Mouse (Mus musculus) layer of hippocampus, adult 9-11 months (tissue): ENCODE measurements around the gene Prkcb.
A peak's percentile ranks its signal among the peaks of the same experiment; 100 is the strongest.

Source experiments
- DNase-seq: peaks from one replicate; pipeline ENCODE4 v3.0.0; 2022

The Prkcb gene

GRCm38 (mm10) chr7:122327942-122328341, 39.4 kb downstream of the Prkcb start:
- no peak for DNase-seq

DNA sequence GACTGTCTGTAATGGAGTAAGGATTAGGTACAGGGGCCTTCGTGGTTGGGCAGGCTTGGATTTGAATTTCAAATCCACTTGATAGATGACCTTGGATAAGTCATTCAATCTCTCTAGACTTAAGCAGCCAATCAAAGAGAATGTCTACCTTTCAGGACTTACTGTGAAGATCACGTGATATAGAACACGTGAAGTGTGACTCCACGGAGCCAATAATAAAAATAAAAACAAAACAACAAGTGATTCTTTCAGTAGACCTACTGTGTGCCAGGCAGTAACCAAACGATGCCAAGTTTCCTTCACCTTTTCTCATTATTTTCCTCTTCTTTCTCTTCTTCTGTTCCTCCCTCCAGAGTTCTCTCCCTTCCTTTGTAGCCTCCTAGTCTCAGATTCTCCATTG, 39.9 kb downstream of the Prkcb start:
- no peak for DNase-seq

DNA sequence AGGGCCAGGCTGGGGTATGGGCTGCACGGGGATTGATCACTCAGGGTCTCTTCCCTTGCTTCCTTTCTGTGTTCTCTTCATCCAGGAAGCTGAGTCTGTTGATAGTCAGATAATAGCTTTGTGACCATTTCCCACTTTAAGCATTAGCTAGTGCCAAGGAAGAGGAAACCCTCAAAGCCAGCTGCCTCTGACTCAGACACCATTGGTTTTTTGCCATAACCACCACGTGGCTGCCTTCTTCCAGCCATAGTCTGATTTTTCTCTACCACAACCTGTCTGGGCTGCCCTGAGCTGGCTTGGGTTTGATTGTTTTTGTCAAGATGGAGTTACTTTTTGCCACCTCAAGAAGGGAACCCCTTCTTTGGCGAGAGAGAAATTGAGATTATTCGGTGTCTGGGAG, 41.0 kb downstream of the Prkcb start:
- DNase-seq, result peak; percentile 66

- DNase-seq, result no peak
Observed at GRCm38 (mm10) chr7:122333686-122334085, 45.1 kb downstream of the Prkcb start.

GRCm38 (mm10) chr7:122337302-122337701, 48.8 kb downstream of the Prkcb start:
- no peak for DNase-seq

DNA sequence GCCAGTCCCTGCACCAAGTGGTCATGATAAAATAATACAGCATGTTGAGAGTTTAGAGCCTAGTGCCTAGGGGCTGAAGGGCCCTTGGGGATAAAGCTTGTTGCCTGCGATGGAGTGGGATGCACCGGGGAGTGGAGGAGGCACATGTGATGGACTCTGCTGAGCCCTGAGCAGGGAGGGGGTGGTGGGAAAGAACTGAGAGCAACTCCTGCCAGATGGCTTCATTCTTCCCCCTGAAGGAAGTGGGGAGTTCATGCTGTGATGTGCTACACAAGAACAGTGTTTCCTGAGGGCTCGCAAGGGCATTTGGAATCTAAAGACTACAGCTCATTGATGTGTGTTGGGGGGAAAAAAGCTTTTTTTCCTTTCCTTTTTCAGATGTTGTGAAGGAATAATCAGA, 49.5 kb downstream of the Prkcb start:
- DNase-seq, result no peak

- no peak for DNase-seq
Observed at GRCm38 (mm10) chr7:122339476-122339875, 50.9 kb downstream of the Prkcb start.

- DNase-seq, result no peak
Observed at GRCm38 (mm10) chr7:122341813-122342212, 53.3 kb downstream of the Prkcb start.

DNA sequence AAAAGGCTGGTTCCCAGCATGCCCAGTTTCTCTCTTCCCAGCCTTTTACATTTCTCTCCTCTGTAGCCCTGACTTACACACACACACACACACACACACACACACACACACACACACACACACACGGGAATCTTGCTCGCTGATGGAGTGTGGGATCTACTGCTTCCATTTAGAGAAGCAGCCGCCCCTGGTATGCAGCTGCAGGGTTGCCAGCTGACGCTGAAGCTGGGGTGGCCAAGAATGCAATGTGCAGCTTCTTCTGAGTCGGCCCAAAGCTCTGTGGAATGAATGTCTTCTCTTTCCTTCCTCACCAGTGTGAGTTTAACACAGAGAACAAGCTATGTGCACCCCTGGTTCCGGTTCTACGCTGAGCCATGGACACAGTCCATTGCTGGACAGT, 56.1 kb downstream of the Prkcb start:
- no peak for DNase-seq

DNA sequence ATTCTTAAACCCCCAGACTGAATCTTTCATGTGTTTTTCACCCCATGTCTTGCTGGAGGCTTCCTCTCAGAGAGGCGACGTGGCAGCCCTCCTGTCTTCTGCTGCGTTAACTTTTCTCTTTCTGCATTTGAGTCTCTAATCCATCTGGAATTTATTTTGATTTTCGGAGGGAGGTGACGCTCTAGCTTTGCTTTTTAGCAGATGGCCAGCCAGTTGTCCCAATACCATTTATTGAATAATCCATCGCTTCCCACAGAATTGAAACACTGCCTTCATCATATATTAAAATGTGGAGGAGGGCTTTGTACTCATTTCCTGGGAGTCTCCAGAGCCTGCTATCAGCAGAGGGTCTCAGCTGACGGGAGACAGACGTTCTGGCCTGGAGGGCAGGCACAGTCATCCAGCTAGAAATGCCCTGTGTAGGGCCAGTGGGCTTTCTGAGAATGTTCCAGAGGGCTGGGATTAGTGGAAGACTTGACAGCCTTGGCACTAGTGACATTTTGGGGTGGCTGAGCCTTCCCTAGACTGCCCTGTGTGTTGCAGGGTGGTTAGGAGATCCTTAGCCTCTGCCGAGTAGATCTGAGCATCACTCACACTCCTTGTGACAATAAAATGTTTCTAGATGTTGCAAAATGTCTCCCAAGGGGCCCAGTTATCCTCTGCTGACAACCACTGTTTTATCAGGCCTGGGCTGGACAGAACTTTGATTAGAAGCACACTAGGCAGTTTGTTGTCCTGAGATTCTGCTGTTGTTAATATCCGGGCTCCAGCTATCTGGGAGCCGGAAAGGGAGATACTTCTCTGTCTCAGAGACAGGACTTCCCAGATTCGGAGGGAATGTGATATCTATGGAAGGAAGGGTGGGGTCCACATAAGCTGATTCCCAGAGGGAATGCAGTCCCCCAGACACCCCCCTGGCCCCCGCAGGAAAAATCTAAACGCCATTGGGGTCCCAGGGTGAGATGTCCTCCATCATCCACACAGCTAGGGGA, 58.0 kb downstream of the Prkcb start:
- DNase-seq, result peak; percentile 69

GRCm38 (mm10) chr7:122347433-122347832, 58.9 kb downstream of the Prkcb start:
- DNase-seq, result no peak

- no peak for DNase-seq
Observed at GRCm38 (mm10) chr7:122349961-122350360, 61.4 kb downstream of the Prkcb start.

- DNase-seq, result no peak
Observed at GRCm38 (mm10) chr7:122350741-122351140, 62.2 kb downstream of the Prkcb start.

- DNase-seq, result no peak
Observed at GRCm38 (mm10) chr7:122351816-122352215, 63.3 kb downstream of the Prkcb start.

- no peak for DNase-seq
Observed at GRCm38 (mm10) chr7:122352566-122353277, 64.2 kb downstream of the Prkcb start.

DNA sequence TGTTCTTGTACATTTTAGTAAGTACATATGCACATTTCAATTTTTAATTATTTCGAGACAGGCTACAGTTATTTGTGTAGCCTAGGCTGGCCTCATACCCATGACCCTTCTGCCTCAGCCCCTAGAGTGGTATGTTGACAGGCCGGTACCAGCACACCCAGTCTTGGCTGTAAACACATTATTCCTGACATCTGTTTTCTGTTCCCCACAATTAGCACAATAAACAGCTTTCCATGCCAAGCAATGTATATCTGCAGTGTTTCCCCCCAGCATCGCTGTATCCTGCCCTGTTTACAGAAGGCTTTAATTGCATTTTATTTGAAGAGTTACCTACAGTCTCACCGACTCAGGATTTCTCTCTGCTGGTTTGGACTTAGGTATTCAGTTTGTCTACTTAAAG, 64.8 kb downstream of the Prkcb start:
- no peak for DNase-seq

GRCm38 (mm10) chr7:122356941-122357340, 68.4 kb downstream of the Prkcb start:
- no peak for DNase-seq

- DNase-seq, result no peak
Observed at GRCm38 (mm10) chr7:122357847-122358246, 69.3 kb downstream of the Prkcb start.

- DNase-seq, result no peak
Observed at GRCm38 (mm10) chr7:122366635-122367034, 78.1 kb downstream of the Prkcb start.

- peak; percentile 32 for DNase-seq
Observed at GRCm38 (mm10) chr7:122367303-122368007, 78.9 kb downstream of the Prkcb start.

DNA sequence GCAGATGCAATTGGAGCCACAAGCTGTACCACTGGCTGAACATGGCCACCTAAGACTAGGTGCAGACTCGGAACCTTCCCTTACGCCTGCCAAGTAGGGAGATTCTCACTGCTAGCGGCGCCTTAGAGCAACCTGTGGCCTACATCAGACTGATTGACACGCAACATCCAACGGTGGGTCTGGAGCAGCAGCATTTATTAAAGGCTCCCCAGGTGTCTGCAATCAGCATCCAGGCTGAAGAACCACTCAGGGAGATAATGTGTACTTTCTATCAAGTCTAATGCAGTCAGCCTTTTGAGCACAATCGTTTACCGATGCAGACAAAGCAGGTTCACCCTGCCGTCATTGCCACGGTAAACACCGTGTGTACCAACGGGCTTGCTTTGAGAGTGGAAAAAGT, 81.9 kb downstream of the Prkcb start:
- no peak for DNase-seq

GRCm38 (mm10) chr7:122371947-122372346, 83.4 kb downstream of the Prkcb start:
- DNase-seq, result no peak

GRCm38 (mm10) chr7:122372349-122372748, 83.8 kb downstream of the Prkcb start:
- DNase-seq, result no peak
